Mouse (Mus musculus) midbrain, postnatal 0 days (tissue): ENCODE data around the gene Nol4l. TPM values are rescaled to one million over a fixed set of nuclear protein-coding genes. Genes with fewer than 3 reads are reported as not detected.

Source experiments
- ATAC-seq: fragments of 200-750 bp; cut with Nextera tagmentation; 2 replicates; pipeline ENCODE4 v1.8.0; 2017; ENCODE audit warnings: moderate number of reproducible peaks, mild to moderate bottlenecking, moderate TSS enrichment, moderate library complexity; ENCODE audit not compliant: low FRiP score
- DNase-seq: peaks from one replicate; pipeline ENCODE4 v3.0.0-alpha.2; 2015; ENCODE audit warnings: low spot score
- H3K27ac ChIP-seq: fragments of 300-500 bp; sonication (generic); 2 replicates; pipeline ENCODE4 v1.5.1; 2014; ENCODE audit warnings: low read depth, mild to moderate bottlenecking, low read length, mixed read lengths
- H3K27me3 ChIP-seq: fragments of 300-500 bp; sonication (generic); 2 replicates; pipeline ENCODE4 v1.6.1; 2014; ENCODE audit warnings: low read length, control low read depth, mixed read lengths; ENCODE audit not compliant: insufficient read depth
- H3K36me3 ChIP-seq: fragments of 300-500 bp; sonication (generic); 2 replicates; pipeline ENCODE4 v1.6.1; 2014; ENCODE audit warnings: low read length, control low read depth, mixed read lengths; ENCODE audit not compliant: insufficient read depth
- H3K4me1 ChIP-seq: fragments of 300-500 bp; sonication (generic); 2 replicates; pipeline ENCODE4 v1.6.1; 2014; ENCODE audit warnings: mild to moderate bottlenecking, control low read depth, antibody characterized with exemption, low read length, mixed read lengths; ENCODE audit not compliant: insufficient read depth
- H3K4me2 ChIP-seq: fragments of 300-500 bp; sonication (generic); 2 replicates; pipeline ENCODE4 v1.6.1; 2014; ENCODE audit warnings: low read depth, mild to moderate bottlenecking, low read length, mixed read lengths; ENCODE audit not compliant: poor library complexity, severe bottlenecking
- H3K4me3 ChIP-seq: fragments of 300-500 bp; sonication (generic); 2 replicates; pipeline ENCODE4 v1.5.1; 2014; ENCODE audit warnings: low read depth, mild to moderate bottlenecking, low read length, moderate library complexity
- H3K9ac ChIP-seq: fragments of 300-500 bp; sonication (generic); replicated peaks from 2 replicates; pipeline ENCODE4 v1.6.1; 2014; ENCODE audit warnings: mild to moderate bottlenecking, low read length, moderate library complexity, mixed read lengths; ENCODE audit not compliant: poor library complexity, severe bottlenecking
- H3K9me3 ChIP-seq: fragments of 300-500 bp; sonication (generic); 2 replicates; pipeline ENCODE4 v1.6.1; 2016; ENCODE audit warnings: low read length, control low read depth
- CTCF ChIP-seq: IDR thresholded peaks from 2 replicates; pipeline ENCODE4 v1.5.1; 2016; ENCODE audit warnings: antibody characterized with exemption, mild to moderate bottlenecking
- WGBS: fragments of 180-500 bp; shearing (Covaris S2); extraction: QIAGEN DNeasy Blood & Tissue Kit; methylation state at CpG from one replicate; pipeline ENCODE4 v1.1.7; 2014; 5-methylcytosine and 5-hydroxymethylcytosine counted together
- polyA plus RNA-seq: library from polyadenylated mRNA; unstranded; fragments of >200 nt; fragmentation: Nextera tagmentation; extraction: Ambion mirVana; gene quantifications from 2 replicates; pipeline ENCODE4 v1.2.1, GENCODE M21; 2015
- total RNA-seq: library from RNA; depleted of rRNA; stranded (reverse); fragments of >200 nt; gene quantifications from 2 replicates; pipeline ENCODE4 v1.2.3, GENCODE M21; 2014

The Nol4l gene
- total and polyA plus RNA-seq, 2 experiments from 2014 or later, result 26.4 to 97.7 TPM

- H3K9ac ChIP-seq, result no peak overlapping the region
- WGBS, result 59% methylated on average over 2 of the region's 2 CpGs
- DNase-seq (no peak), ATAC-seq (no peak)
- peaks cover 33% of the 10 kb centered on the region for H3K4me1 ChIP-seq
- no peaks in the 10 kb centered on the region for H3K9me3 ChIP-seq
- no peak overlapping the region for H3K27ac ChIP-seq
- H3K4me2 ChIP-seq, result 0 out of 2 replicates have a peak overlapping the region, but pooled peaks have one; percentile 6
- no peak overlapping the region for H3K4me3 ChIP-seq
- no peak for TF ChIP-seq CTCF
- H3K27me3 ChIP-seq, result no peaks in the 10 kb centered on the region
- H3K36me3 ChIP-seq, result peaks cover 5% of the 10 kb centered on the region
These were observed 89.0 kb downstream of the Nol4l start for GRCm38 (mm10) chr2:153440755-153441154.

GRCm38 (mm10) chr2:153437306-153437659 lies 92.5 kb downstream of the Nol4l start:
- WGBS, result 27% methylated on average over 2 of the region's 2 CpGs
- DNase-seq (no peak), ATAC-seq (no peak)

DNA sequence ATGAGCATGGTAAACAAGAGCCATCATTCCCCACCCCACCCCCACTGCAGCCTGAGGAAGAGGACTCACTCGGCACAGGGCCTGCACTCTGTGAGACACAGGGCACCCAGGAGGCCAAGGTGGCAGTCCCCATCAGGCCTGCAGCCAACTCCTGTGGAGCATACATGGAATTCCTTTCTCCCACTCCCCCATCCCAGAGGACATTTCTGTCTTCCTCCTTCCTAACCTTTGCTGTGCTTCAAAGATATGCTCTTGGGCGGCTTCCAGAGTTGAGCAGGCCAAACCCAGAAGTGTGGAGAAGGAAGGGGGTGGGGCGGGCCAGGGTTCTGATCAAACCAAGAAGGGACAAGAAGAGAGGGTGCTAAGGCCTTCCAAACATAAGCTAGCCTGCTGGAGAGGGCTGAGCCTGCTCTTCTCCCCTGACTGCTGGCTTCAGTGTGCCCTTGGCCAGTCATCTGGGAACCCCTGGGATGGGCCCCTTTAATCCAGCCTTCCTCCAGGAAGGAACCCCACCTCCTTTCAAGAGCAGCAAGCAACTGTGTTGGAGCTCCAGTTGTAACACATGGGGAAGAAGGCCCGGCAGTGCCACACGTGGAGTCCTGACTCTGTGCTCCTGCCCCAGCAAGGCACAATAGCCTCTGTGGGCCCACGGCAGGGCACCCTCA lies 93.0 kb downstream of the Nol4l start:
- H3K4me1 ChIP-seq, result peaks cover 22% of the 10 kb centered on the region
- H3K9ac ChIP-seq, result no peak overlapping the region; the same call in 1 of the 2 replicates
- no peaks in the 10 kb centered on the region for H3K27me3 ChIP-seq
- no peaks in the 10 kb centered on the region for H3K9me3 ChIP-seq
- no peak for TF ChIP-seq CTCF
- H3K36me3 ChIP-seq, result peaks cover 15% of the 10 kb centered on the region
- no peak overlapping the region for H3K4me3 ChIP-seq
- WGBS, result 42% methylated on average over 6 of the region's 6 CpGs
- H3K27ac ChIP-seq, result no peak overlapping the region; the same call in 1 of the 2 replicates
- DNase-seq (no peak), ATAC-seq (no peak)
- no peak overlapping the region for H3K4me2 ChIP-seq

More at GRCm38 (mm10) chr2:153437306-153437659, 92.5 kb downstream of the Nol4l start:
- Histone ChIP-seq H3K4me1 (peaks cover 26% of the 10 kb centered on the region), H3K9me3 (no peaks in the 10 kb centered on the region), H3K27me3 (no peaks in the 10 kb centered on the region), H3K4me2 (no peak overlapping the region), H3K27ac (0 out of 2 replicates have a peak overlapping the region, but pooled peaks have one; percentile 49), H3K4me3 (no peak overlapping the region), H3K36me3 (peaks cover 12% of the 10 kb centered on the region), H3K9ac (no peak overlapping the region)
- no peak for TF ChIP-seq CTCF

DNA sequence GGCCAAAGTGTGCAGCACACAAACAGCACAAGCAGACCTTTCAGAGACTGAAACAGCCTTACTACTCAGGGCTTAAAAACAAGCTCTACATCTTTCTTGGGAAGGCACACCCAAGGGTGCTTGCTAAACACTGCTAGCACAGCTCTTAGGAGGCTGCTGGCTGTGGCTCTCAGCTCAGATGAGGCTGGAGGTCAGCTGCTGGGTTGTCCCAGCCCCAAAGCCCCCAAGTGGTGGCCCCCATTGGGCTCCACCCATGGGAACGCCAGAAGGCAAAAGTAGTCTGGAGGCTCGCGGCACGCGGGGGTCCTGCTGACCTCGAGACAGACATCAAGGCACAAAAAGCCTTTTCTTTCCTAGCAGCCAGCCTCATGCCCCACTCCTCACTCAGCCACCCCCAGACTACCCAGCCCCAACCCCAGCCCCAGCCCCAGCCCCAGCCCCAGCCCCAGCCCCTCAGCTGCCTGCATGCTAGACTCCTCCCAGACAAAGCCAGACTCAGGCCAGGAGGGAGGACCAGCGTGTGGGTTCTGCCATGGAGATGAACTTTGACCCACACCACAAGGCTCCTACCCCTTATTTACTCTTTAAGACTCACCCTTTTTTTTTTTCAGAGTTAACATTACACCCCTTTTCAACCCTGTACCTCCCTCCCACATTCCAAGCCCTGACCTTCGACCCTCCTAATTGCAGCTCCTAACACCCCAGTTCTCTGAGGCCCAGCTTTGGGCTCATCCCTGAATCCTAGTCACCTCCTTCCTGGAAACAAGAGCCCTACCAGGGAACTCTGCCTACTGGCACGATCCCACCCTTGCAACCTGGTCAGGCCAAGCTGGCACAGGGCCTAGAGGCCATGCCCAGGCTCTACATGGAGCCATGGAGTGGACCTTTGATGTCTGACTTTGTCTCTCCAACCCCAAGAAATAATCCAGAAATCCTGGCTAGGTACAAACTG lies 94.6 kb downstream of the Nol4l start:
- H3K36me3 ChIP-seq, result peaks cover 29% of the 10 kb centered on the region
- ATAC-seq (no peak), DNase-seq (no peak)
- H3K4me3 ChIP-seq, result no peak overlapping the region
- no peak for TF ChIP-seq CTCF
- H3K9me3 ChIP-seq, result no peaks in the 10 kb centered on the region
- 0 out of 2 replicates have a peak overlapping the region, but pooled peaks have one; percentile 12 for H3K27ac ChIP-seq
- H3K27me3 ChIP-seq, result no peaks in the 10 kb centered on the region
- peaks cover 9% of the 10 kb centered on the region for H3K4me1 ChIP-seq
- no peak overlapping the region for H3K9ac ChIP-seq
- 14% methylated on average over 9 of the region's 9 CpGs for WGBS
- H3K4me2 ChIP-seq, result no peak overlapping the region

DNA sequence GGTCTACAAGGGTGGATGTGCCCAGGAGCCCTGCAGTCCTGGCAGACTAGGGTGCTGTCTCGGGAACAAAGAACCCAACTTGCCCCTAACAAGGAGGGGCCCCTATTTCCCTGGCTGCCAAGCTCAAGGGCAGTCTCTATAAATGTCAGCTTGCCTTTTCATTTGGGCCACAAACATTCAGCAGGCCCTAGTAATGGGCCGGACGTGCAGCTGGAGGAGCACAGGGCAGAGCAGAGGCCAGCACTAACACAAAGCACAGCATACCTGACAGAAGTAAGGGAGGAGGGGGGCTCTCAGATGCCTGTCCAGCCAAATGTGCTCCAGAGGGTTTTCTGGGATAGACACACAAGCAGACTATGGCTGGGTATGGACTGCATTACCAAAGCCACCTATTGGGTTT lies 95.9 kb downstream of the Nol4l start:
- DNase-seq (no peak), ATAC-seq (no peak)
- peaks cover 9% of the 10 kb centered on the region for H3K4me1 ChIP-seq
- H3K4me3 ChIP-seq, result no peak overlapping the region
- peaks cover 34% of the 10 kb centered on the region for H3K36me3 ChIP-seq
- WGBS, result 57% methylated on average over 3 of the region's 3 CpGs
- TF ChIP-seq CTCF, result no peak
- H3K27me3 ChIP-seq, result no peaks in the 10 kb centered on the region
- H3K9me3 ChIP-seq, result no peaks in the 10 kb centered on the region
- H3K9ac ChIP-seq, result no peak overlapping the region
- H3K27ac ChIP-seq, result no peak overlapping the region
- no peak overlapping the region for H3K4me2 ChIP-seq

DNA sequence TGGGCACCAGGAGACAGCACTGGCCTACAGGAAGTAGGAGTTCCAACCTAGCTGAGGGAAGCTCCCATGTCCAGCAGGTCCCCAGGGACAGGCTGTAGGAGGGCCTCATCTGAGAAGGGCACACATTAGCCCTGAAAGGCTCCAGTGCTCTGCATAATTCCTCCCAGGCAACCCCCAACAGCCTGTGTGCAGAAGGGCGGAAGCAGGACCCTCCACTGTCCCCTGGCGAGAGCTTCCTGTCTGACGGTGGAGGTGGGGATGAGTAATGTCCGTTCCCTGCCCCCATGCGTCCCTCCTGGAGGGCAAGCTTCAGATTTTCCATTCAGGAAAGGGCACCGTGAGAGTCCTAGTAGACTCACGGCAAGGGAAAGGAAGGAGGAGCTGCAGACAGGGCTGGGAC lies 97.3 kb downstream of the Nol4l start:
- Histone ChIP-seq H3K4me2 (no peak overlapping the region), H3K4me3 (no peak overlapping the region), H3K36me3 (peaks cover 36% of the 10 kb centered on the region), H3K27ac (no peak overlapping the region), H3K9ac (no peak overlapping the region), H3K4me1 (peaks cover 9% of the 10 kb centered on the region), H3K9me3 (no peaks in the 10 kb centered on the region), H3K27me3 (no peaks in the 10 kb centered on the region)
- TF ChIP-seq CTCF, result no peak
- no peak for ATAC-seq
- no peak for DNase-seq
- WGBS, result 52% methylated on average over 7 of the region's 7 CpGs
